Mouse (Mus musculus) CD4-positive helper T cell, adult 2 months (primary cell): ENCODE data around the gene Uchl4.
"Not testable (repeated sequence)": the region's sequence is repeated elsewhere in the genome, so short reads cannot be mapped to it uniquely, and the experiment has no call there.

Source experiments
- DNase-seq: peaks from one replicate; pipeline ENCODE4 v3.0.0-alpha.2; 2012; ENCODE audit warnings: low read depth, missing footprints, low spot score

Gene Uchl4

DNA sequence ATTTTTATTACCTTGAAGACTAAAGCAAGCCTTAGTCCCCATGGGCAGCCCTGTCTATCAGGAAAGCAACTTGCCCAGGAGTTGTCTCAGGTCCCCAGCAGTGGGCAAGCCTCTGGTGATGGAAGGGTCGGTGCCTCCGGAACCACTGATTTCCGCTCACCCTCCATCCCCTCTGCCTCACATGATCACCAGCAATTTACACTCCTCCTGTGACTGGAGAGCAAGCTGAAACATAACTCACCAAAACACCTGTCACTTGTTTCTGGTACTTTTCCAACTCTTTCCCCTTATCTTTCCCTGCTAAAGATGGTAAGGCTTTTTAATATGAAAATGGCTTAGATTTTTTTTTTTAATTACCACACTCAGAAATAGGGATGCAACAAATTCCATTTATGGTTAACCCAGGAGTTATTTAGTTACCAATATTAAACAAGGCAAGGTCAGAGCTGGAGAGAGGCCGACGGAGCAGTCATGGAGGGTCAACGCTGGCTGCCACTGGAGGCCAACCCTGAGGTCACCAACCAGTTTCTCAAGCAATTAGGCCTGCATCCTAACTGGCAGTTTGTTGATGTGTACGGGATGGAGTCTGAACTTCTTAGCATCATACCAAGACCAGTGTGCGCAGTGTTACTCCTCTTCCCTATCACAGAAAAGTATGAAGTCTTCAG lies at the start of gene Uchl4:
TSS of gene Uchl4 (plus strand) at position 434 of the 668 bp plus-strand sequence.
- no peak for DNase-seq

DNA sequence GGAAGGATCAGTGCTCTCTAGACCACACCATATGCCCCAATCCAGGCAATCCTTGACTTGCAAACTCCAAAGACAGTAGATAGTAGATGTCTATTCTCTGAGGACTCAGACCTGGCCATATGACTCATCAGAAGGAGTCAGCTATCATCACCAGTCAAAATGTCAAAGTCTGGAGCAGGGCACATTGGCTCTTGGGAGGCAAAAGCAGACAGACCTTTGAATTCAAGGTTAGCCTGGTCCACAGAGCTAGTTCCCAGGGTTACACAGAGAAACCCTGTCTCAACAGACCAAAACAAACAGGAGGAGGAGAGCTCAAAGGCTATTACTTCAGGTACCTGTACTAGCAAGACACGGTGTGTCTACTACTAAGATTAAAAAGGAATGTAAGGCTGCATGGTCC lies 41.1 kb upstream of the Uchl4 start:
- DNase-seq: no peak

DNA sequence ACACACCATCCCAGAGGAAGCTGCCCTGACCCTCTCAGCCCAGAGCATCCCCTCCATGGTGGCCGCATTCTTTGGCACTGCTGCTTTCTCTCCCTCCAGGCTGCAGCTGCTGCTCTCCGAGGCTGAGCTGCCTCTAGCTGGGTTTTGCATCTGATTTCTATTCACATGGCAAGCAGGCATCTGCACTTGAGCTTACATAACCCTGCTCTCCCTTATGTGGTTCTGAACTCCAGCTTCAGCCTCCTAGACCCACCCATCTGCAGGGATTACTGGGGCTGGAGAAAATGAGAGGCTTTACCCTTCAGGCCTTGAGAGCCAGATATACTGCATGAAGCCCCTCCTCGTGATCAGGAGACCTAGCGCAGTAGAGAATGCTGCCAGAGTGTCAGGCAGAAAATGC lies 39.4 kb upstream of the Uchl4 start:
- no peak for DNase-seq

DNA sequence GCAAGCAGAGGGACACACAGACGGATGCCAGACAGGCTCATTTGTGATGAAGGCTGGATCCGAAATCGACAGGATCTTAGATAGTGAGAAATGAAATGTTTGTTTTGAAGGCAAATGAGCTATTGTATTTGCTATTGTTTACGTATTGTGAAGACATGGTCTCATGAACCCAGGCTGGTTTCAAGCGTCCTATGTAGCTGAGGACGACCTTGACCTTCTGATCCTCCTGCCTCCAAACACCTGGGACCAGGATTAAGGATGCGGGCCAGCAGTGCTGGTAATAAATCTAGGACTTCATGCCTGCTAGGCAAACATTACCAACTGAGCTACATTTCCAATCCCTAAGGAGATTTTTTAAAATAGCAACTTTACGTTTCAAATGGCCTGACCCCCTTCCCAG lies 37.5 kb upstream of the Uchl4 start:
- DNase-seq: no peak

DNA sequence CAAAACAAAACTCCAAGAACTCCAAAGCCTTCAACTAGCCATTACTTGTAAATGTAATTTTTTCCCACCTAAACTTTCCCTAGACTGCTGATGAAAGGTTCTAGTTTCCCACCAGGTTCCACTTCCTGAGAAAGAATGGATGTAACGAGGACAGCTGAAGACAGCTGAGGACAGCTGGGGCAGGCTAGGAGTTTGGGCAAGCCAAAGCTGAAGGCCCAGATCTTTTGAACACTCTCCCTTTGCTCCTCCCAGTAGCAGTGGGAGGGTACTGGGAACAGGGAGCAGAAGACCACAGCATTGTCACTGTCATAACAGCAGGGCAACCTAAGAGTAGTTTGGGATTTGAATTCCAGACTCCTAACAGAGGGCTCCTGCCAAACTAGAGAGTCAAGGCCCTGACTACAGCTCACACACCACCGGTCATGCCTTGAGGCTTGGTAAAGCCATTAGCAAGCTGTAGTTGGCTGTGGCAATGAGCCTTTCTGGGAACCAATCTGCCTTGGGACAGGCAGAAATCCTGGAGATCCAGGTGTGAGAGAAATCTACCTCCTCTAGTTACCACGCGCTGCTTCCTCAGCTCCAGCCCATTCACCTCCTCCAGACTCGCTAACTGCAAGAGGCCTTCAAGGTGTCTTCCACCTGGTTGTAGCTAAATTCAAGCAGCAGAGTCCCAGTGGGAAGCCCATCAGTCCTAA lies 36.8 kb upstream of the Uchl4 start:
- DNase-seq: no peak

DNA sequence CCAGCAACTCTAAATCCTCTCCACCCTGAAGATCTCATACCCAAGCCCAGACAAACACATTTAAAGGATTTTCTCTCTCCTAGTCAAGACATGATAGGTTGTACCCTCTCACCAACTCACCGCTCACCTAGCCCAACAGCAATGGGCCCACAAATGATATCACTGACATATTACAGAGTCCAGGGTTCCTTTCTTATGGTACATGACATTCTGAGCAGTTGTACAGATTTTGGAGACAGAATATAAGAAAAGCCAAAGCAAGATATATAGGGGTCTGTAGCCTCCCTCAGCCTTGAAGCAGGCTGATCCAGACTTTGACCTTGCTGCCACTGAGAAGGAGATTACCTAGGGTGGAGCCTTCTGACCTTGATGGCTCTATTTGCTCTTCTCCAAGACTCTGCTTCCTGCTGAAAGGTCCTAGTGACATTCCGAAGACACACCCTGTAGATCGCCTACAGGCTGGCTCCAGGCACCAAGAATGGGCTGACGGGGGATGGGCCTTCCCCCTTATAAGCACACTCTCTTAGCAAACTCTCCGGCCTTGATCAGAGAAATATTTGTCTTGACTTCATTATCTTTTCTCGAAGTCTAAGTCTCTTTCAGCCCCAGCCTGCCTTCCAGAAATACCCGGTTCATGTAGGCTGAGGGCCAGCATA lies 36.1 kb upstream of the Uchl4 start:
- DNase-seq: not testable (repeated sequence)

DNA sequence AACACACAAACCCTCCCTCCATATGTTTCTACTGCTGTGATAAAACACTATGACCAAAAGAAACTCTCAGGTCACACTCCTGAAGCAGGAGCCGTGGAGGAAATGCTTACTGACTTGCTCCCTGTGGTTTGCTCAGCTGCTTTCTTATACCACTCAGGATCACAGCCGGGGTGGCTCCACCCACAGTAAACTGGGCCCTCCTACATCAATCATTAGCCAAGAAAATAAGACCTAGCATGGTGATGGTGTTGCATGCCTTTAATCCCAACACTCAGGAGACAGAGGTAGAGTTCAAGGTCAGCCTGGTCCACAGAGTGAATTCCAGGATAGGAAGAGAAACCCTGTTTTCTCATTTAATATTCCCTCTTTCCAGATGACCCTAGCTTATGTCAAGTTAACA lies 35.1 kb upstream of the Uchl4 start:
- DNase-seq: no peak

DNA sequence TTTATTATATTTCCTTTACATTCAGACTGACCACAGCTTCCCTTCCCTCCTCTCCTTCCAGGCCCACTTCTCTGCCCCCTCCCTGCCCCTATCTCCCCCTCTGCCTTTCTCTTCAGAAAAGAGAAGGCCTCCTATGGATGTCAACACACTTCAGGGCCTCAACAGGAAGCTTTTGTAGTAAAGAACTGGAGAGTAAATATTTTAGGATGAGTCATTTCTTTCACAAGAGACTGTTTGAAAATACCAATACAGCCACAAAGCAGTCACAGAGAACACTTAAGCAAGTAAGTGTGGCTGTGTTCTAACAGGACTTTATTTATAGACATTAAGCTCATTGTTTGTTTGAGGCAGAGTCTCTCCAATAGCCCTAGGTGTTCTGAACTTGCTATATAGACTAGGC lies 32.7 kb upstream of the Uchl4 start:
- DNase-seq: no peak

DNA sequence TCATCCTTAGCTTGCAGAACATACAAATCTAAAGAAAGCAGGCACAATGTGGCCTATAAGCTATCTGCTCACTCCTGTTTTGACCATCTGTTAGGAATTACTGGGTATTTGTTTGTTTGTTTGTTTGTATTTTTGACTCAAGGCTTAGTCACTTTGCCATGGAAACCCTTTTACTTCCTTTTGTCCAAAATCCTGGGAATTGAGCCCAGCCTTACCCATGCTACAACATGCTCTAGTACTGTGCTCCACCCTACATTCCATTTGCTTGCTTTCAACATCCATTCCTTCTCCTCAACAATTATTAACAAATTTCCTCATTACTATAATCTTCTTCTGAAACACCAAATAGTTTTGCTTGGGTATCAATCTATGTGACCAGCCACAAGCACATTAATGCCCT lies 32.1 kb upstream of the Uchl4 start:
- DNase-seq: no peak

DNA sequence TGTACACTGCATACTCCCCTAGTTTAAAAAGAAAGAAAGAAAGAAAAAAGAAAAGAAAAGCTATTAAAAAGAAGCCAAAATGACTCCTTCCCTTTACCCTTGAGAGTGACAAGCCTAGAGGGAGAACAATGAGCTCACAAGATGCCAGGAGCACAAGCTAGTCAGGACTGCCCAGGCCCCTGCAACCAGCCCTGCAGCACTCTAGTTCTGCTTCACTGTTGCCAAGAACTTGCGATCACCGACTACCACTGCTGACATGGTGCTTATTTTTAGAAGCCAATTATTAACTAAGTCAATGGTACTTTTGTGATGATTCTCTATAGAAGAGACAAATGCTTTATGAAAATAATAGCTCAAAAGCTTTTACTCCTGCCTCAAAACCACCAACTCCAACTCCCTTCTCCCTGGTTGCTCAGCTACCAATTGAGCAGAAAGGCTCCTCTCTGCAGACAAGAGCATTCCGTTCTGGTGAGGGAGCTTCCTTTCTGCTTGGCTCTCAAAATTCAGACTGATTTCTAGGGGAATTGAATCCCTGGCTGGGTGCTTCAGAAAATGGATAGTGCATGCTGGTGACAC lies 27.4 kb upstream of the Uchl4 start:
- DNase-seq: no peak

DNA sequence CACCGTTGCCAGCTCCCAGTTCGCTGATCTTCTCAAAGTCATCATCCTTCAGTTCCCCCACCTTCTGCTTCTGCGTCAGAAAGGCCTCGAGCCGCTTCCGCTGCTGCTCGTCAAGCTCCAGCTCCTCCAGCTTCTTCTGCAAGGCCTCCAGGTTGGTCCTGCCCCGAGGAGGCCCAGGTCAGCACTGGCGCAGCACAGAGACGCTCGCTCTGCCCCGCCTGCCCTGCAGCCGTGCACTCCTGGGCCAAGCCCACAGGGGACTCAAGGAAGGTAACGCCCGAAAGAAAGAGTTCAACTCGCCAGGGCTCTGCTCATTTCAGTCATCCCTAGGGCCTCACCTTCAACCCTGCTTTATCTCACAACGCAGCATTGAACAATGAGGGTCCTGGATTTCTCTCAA lies 20.5 kb upstream of the Uchl4 start:
- no peak for DNase-seq

DNA sequence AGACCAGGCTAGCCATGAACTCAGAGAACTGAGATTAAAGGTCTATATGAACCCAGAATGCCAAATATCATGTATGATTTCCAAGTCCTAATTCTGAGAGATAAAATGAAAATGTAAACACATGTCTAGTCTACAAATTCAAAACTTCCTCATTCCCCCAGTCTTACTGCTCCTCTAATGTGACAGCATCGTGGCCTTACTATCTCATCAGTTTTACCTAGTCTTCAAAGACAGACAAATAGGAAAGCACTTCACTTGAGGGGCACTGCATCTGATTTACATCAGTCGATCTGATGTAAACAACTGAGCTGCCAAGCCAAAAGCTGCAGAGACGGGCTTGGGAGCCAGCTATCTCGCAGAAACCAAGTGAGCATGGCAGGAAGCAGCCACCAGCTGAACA lies 18.9 kb upstream of the Uchl4 start:
- no peak for DNase-seq

DNA sequence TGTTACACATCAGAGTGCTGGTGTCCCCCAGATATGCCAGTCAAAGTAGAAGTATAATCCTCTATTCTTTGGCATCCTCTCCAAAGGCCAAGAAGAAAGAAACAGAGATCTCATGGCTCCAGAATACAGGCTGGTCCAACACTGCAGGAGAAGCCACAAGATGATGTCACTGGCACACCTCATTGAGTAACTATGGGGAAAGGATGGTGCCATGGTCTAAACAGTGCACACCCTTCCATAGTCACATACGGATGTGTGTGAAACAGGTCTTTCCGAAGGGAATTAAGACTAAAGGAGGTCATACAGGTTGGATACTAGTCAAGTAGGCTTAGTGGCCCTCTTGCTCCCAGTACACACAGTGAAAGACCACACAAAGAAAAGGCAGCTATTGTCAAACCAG lies 18.4 kb upstream of the Uchl4 start:
- no peak for DNase-seq

DNA sequence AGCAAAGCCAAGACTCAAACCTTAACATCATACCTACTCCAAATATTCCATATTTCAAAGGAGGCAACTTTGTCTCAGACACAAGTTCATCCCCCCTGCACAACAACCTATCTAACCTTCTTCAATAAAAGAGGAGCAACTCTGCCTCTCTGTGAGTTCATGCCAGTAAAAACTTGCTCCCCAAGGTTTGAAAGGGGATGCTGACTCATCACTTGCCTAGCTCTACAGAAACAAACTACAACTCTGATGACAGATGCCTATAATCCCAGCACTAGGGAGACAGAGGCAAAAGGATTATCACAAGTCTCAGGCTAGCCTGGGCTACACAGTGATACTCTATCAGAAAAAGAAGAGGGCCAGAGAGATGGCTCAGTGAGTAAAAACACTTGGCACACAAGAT lies 17.1 kb upstream of the Uchl4 start:
- no peak for DNase-seq

DNA sequence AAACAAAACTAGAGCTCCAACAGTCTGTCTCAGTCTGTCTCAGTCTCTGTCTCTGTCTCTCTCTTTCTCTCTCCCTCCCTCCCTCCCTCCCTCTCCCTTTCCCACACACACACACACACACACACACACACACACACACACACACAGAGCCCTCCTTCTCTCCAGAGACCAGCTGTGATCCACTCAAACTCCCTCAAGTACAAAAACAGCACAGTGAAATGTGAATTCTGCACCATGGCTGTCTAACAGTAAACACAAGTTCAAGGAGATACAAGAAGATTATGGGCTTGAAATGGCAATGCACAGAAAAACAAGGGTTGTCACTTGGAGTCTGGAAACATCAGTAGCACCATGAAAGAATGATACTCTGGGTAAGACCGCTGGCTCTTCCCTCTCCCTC lies 15.7 kb upstream of the Uchl4 start:
- DNase-seq: no peak

DNA sequence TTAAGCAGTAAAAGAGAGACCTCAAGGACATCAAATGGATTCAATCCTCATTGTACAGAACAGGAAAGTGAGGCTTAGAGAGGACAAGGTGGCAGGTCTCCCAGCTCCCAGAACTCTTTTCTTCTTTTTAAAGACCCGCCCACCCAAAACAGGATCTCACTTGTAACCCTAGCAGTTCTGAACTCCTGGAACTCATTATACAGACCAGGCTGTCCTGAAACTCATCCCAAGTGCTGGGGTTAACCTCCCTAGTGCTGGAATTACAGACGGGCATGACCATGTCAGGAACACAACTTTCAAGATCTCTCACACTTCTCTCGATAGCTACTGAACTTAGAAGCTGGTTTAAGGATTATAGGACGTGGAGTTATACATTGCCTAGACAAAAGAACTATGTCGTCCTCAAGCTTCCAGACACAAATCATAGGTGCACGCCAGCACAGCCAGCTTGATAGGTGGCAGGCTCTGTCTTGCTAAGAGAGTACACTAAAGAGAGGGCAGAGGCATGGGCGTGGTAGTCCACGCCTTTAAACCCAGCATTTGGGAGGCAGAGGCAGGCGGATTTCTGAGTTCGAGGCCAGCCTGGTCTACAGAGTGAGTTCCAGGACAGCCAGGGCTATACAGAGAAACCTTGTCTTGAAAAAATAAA lies 15.1 kb upstream of the Uchl4 start:
- DNase-seq: no peak

DNA sequence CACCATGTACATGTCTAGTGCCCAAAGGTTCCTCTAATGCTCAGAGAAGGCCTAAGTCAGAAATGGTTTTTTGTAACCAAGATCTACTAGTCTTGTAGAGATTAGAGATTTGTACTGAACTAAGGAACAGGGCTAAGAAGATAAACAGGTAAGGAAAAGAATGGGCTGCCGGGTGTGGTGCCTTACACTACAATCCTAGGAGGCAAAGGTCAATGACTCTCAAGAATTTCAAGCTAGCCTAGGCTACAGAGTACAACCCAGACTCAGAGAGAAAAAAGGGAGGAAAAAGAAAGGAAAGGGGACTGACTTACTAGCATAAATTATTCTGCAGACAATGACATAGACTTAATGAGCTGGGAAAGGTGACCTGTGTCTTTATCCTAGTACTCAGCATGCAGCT lies 14.4 kb upstream of the Uchl4 start:
- no peak for DNase-seq

DNA sequence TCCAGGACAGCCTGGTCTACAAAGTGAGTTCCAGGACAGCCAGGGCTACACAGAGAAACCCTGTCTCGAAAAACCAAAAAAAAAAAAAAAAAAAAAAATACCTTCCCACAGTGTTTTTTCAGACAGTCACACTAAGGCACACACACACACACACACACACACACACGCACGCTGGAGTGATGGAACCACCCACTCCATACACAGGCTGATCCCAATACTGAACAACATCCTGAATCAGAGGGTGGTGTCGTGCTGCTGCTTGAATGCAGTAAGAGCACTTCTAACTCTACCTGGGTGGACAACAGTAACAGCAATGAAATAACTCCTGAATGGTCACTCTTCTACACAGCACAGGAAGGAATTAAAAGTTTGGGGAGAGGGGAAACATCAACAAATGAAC lies 13.5 kb upstream of the Uchl4 start:
- DNase-seq: no peak

DNA sequence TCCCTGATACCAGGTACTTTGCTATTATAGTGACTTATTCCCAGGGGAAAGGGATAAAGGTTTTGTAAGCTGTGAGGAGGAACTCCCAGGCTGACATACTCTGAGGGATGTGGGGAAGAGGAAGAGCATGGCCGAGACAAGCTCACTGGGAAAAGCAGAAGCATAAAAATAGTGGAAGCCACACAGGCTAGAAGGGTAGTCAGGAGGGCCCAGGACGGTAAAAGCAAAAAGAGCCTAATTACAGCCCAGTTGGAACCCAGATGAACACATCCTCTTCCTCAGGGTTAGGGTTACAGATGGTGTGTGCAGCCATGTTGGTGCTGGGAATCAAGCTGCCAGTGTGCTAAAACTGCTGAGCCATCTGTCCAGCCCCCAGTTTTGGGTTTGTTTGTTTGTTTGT lies 12.9 kb upstream of the Uchl4 start:
- DNase-seq: no peak

DNA sequence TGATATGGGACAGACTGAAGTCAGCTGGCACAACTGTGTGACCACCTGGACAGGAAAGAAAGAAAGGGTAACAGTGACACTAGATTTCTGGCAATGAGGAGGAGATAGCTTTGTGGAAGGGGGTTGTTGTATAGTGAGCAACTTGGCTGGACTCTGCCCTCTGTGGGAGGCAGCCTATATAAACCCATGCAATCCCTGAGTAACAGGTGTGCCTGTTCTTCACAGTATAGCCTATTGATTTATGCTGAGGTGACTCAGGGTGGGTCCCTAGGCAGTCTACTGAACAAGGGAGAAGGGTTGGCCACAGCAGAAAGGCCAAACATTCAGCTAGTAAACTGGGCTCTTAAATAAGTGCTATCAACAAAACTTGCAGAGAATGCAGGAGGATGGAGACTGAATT lies 9.2 kb upstream of the Uchl4 start:
- no peak for DNase-seq

DNA sequence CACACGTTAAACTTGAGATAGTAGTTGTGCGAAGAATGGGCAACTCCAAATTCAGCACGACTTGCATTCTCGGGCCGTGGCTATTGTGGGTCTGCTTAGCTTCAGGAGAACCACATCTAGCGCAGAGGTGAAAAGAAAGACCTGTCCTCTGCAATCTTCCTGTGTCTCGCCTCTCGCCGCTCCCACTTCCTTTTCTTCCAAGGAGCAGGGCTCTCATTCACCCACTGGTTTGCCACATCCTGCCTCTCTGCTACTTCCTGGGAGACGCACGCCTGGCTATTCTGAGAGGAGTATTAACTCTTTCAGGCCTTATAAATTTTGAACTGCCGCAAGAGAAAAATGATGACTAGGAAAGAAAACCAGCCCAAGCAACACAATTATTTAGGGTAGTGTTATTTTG lies 7.3 kb upstream of the Uchl4 start:
- peak; percentile 44 for DNase-seq

DNA sequence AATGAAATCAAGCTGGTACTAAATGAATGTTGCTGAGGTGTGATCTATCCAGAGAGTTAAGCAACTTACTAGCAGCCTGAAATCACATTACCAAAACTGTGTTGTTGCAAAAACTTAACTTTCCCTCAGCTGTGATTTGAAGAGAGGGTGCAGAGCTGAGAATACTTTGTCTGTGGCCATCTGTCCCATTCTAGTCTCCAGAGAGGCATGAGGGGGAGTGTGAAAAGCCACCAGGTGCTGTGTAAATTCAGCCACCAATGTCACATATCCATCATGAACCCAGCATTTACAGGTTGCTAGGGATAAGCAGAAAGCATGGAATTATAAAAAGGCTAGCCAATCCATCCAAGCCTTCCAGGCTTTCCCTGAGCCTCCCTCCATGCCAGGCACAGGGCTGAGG lies 6.0 kb upstream of the Uchl4 start:
- no peak for DNase-seq
